Mouse (Mus musculus): Measurements from ENCODE around the gene Ezh1.

The Ezh1 gene

DNA sequence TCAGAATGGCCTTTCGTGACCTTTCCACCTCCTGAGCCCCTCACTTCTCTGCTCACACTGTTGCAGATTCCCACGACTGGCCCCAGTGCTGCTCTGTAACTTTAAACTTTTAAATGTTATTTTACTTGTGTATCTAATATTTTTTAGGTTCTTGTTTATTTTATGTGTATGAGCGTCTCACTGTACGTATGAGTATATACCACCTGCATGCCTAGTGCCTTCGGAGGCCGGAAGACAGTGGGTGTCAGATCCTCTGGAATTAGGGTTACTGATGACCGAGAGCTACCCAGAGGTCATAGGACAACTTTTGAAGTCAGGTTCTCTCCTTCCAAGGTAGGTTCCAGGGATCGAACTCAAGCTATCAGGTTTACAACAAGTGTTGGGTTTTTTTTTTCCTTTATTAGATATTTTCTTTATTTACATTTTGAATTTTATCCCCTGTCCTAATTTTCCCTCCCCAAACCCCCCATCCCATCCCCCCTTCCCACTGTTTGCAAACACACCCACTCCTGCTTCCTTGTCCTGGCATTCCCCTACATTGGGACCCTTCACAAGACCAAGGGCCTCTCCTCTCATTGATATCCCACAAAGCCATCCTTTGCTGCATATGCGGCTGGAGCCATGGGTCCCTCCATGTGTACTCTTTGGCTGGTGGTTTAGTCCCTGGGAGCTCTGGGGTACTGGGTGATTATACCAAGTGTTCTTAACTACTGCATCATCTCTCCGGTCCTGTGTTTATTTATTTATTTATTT, 83.9 kb downstream of the Ezh1 start:
- DNase-seq = peak; percentile 86
